Mouse (Mus musculus): ENCODE results near the gene Hdgfl1. TPM values are rescaled to one million over a fixed set of nuclear protein-coding genes. Genes with fewer than 3 reads are reported as not detected.

Hdgfl1 gene
- polyA plus RNA-seq (2012; rRNA removed), result not detected in 2 replicates

GRCm38 (mm10) chr13:26769955-26770354 is at the start of gene Hdgfl1:
Gene Hdgfl1 (minus strand): TSS chr13:26770165.
- Histone ChIP-seq H3K36me3 (ENCODE audit: control insufficient read depth, insufficient read depth, low read length) (no peaks in the 10 kb centered on the region), H3K27ac (ENCODE audit: insufficient read depth, low read depth, low read length) (no peak within 1 kb of the TSS), H3K4me3 (ENCODE audit: low read depth, low read length) (no peak within 1 kb of the TSS), H3K27me3 (ENCODE audit: control insufficient read depth, insufficient read depth, low read length) (no peaks in the 10 kb centered on the region), H3K4me1 (ENCODE audit: control insufficient read depth, insufficient read depth, insufficient read length, low read length) (no peaks in the 10 kb centered on the region)
- WGBS, result 93% methylated on average over 16 of the region's 16 CpGs
- no peak for TF ChIP-seq CTCF (IDR thresholded peaks at IDR 0.05; ENCODE audit: extremely low read depth, insufficient read length, insufficient replicate concordance, low read depth, low read length)
- no peak for TF ChIP-seq POLR2A (IDR thresholded peaks at IDR 0.05; ENCODE audit: low read depth, low read length)

GRCm38 (mm10) chr13:26795460-26795859 is 25.5 kb upstream of the Hdgfl1 start:
- H3K27me3 ChIP-seq (ENCODE audit: control insufficient read depth, insufficient read depth, low read length), result no peaks in the 10 kb centered on the region
- no peaks in the 10 kb centered on the region for H3K36me3 ChIP-seq (ENCODE audit: control insufficient read depth, insufficient read depth, low read length)
- no peak overlapping the region for H3K4me3 ChIP-seq (ENCODE audit: low read depth, low read length)
- TF ChIP-seq CTCF (IDR thresholded peaks at IDR 0.05; ENCODE audit: extremely low read depth, insufficient read length, insufficient replicate concordance, low read depth, low read length) (no peak), POLR2A (IDR thresholded peaks at IDR 0.05; ENCODE audit: low read depth, low read length) (no peak)
- no peak overlapping the region for H3K27ac ChIP-seq (ENCODE audit: insufficient read depth, low read depth, low read length)
- WGBS, result 56% methylated on average over 3 of the region's 3 CpGs
- no peaks in the 10 kb centered on the region for H3K4me1 ChIP-seq (ENCODE audit: control insufficient read depth, insufficient read depth, insufficient read length, low read length)

- Histone ChIP-seq H3K36me3 (ENCODE audit: control insufficient read depth, insufficient read depth, low read length) (no peaks in the 10 kb centered on the region), H3K4me1 (ENCODE audit: control insufficient read depth, insufficient read depth, insufficient read length, low read length) (no peaks in the 10 kb centered on the region), H3K27ac (ENCODE audit: insufficient read depth, low read depth, low read length) (no peak overlapping the region), H3K4me3 (ENCODE audit: low read depth, low read length) (no peak overlapping the region), H3K27me3 (ENCODE audit: control insufficient read depth, insufficient read depth, low read length) (no peaks in the 10 kb centered on the region)
- 92% methylated on average over 15 of the region's 15 CpGs for WGBS
- TF ChIP-seq CTCF (IDR thresholded peaks at IDR 0.05; ENCODE audit: extremely low read depth, insufficient read length, insufficient replicate concordance, low read depth, low read length), result no peak
- no peak for TF ChIP-seq POLR2A (IDR thresholded peaks at IDR 0.05; ENCODE audit: low read depth, low read length)
Observed at GRCm38 (mm10) chr13:26769424-26769823, 541 bp downstream of the Hdgfl1 start.

- Histone ChIP-seq H3K4me3 (ENCODE audit: low read depth, low read length) (no peak overlapping the region), H3K36me3 (ENCODE audit: control insufficient read depth, insufficient read depth, low read length) (no peaks in the 10 kb centered on the region), H3K27me3 (ENCODE audit: control insufficient read depth, insufficient read depth, low read length) (no peaks in the 10 kb centered on the region), H3K27ac (ENCODE audit: insufficient read depth, low read depth, low read length) (no peak overlapping the region), H3K4me1 (ENCODE audit: control insufficient read depth, insufficient read depth, insufficient read length, low read length) (no peaks in the 10 kb centered on the region)
- no peak for TF ChIP-seq POLR2A (IDR thresholded peaks at IDR 0.05; ENCODE audit: low read depth, low read length)
- TF ChIP-seq CTCF (IDR thresholded peaks at IDR 0.05; ENCODE audit: extremely low read depth, insufficient read length, insufficient replicate concordance, low read depth, low read length), result no peak
- 69% methylated on average over 12 of the region's 12 CpGs for WGBS
Observed at GRCm38 (mm10) chr13:26761966-26762803, 7.8 kb downstream of the Hdgfl1 start.

- TF ChIP-seq CTCF (IDR thresholded peaks at IDR 0.05; ENCODE audit: extremely low read depth, insufficient read length, insufficient replicate concordance, low read depth, low read length) (no peak), POLR2A (IDR thresholded peaks at IDR 0.05; ENCODE audit: low read depth, low read length) (no peak)
- Histone ChIP-seq H3K4me3 (ENCODE audit: low read depth, low read length) (no peak overlapping the region), H3K4me1 (ENCODE audit: control insufficient read depth, insufficient read depth, insufficient read length, low read length) (no peaks in the 10 kb centered on the region), H3K36me3 (ENCODE audit: control insufficient read depth, insufficient read depth, low read length) (no peaks in the 10 kb centered on the region), H3K27ac (ENCODE audit: insufficient read depth, low read depth, low read length) (no peak overlapping the region), H3K27me3 (ENCODE audit: control insufficient read depth, insufficient read depth, low read length) (no peaks in the 10 kb centered on the region)
Observed at GRCm38 (mm10) chr13:26752863-26753262, 17.1 kb downstream of the Hdgfl1 start.

GRCm38 (mm10) chr13:26752414-26752813 is 17.6 kb downstream of the Hdgfl1 start:
- H3K4me1 ChIP-seq (ENCODE audit: control insufficient read depth, insufficient read depth, insufficient read length, low read length), result no peaks in the 10 kb centered on the region
- H3K36me3 ChIP-seq (ENCODE audit: control insufficient read depth, insufficient read depth, low read length), result no peaks in the 10 kb centered on the region
- 98% methylated on average over 1 of the region's 1 CpGs for WGBS
- no peak for TF ChIP-seq CTCF (IDR thresholded peaks at IDR 0.05; ENCODE audit: extremely low read depth, insufficient read length, insufficient replicate concordance, low read depth, low read length)
- TF ChIP-seq POLR2A (IDR thresholded peaks at IDR 0.05; ENCODE audit: low read depth, low read length), result no peak
- H3K27me3 ChIP-seq (ENCODE audit: control insufficient read depth, insufficient read depth, low read length), result no peaks in the 10 kb centered on the region
- H3K27ac ChIP-seq (ENCODE audit: insufficient read depth, low read depth, low read length), result no peak overlapping the region
- no peak overlapping the region for H3K4me3 ChIP-seq (ENCODE audit: low read depth, low read length)

- no peak for TF ChIP-seq POLR2A (IDR thresholded peaks at IDR 0.05; ENCODE audit: low read depth, low read length)
- no peak for TF ChIP-seq CTCF (IDR thresholded peaks at IDR 0.05; ENCODE audit: extremely low read depth, insufficient read length, insufficient replicate concordance, low read depth, low read length)
- 95% methylated on average over 2 of the region's 2 CpGs for WGBS
- Histone ChIP-seq H3K27ac (ENCODE audit: insufficient read depth, low read depth, low read length) (no peak overlapping the region), H3K27me3 (ENCODE audit: control insufficient read depth, insufficient read depth, low read length) (no peaks in the 10 kb centered on the region), H3K36me3 (ENCODE audit: control insufficient read depth, insufficient read depth, low read length) (no peaks in the 10 kb centered on the region), H3K4me1 (ENCODE audit: control insufficient read depth, insufficient read depth, insufficient read length, low read length) (no peaks in the 10 kb centered on the region), H3K4me3 (ENCODE audit: low read depth, low read length) (no peak overlapping the region)
Observed at GRCm38 (mm10) chr13:26745760-26746457, 24.1 kb downstream of the Hdgfl1 start.
